Mouse (Mus musculus): ENCODE data around the gene Ptov1. TPM values are rescaled to one million over a fixed set of nuclear protein-coding genes. Genes with fewer than 3 reads are reported as not detected.
A peak's percentile ranks its signal among the peaks of the same experiment; 100 is the strongest.

The Ptov1 gene
- polyA plus RNA-seq, 1 experiment from 2014 or later: 630 TPM

DNA sequence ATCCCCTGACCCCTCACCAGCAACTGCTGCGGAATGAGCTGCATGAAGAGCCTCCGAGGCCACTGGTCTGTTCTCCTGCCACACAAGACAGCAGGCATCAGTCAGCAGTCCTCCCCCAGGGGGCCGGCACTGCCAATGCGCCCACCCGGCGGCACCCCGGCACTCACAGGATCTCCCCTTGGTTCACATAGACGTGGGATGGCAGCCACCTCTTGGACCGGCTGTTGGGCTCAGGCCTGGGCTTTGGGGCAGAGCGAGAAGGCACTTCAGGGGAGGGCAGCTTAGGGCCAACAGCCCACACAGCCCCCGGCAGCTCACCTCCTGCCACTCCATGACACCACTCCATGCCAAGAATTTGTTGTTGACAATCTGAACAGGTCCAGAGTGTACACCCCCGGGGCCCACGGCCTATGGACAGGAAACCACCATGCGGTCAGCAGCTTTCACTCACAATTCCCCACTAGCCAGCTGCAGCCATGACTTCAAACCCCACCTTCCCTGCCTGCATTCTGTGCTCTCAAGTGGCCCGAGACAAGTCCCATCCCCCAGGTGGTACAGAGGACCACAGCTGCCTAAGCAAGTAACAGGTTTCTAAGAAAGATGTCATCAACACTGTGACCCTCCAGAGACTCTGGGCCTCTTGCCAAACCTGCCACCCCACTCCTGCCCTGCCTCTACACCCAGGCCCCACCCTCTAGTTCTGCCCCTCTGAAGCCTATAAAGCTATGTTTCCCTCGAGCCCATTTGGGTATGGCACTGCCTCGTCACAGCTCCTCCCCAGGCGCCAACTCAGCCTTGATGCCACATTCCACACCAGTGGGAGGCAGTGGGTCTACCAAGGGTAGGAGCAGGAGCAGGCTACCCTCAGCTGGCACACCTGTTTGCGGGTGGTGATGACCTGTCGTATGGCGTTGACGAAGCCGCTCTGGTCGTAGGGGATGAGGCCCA lies 4.7 kb downstream of the Ptov1 start:
- ATAC-seq (ENCODE audit: low FRiP score, low read depth): no peak
- peaks cover 38% of the 10 kb centered on the region for H3K4me1 ChIP-seq
- H3K27ac ChIP-seq: no peak overlapping the region
- H3K27me3 ChIP-seq (replicated peaks): no peaks in the 10 kb centered on the region
- H3K4me3 ChIP-seq: no peak overlapping the region
- H3K36me3 ChIP-seq: peaks cover 53% of the 10 kb centered on the region
- 0 out of 2 replicates have a peak overlapping the region, but pooled peaks have one; percentile 17 for H3K9ac ChIP-seq
- no peaks in the 10 kb centered on the region for H3K9me3 ChIP-seq
- H3K4me2 ChIP-seq (replicated peaks): 0 out of 2 replicates have a peak overlapping the region, but pooled peaks have one; percentile 20
- WGBS: 90% methylated on average over 24 of the region's 24 CpGs

- Histone ChIP-seq H3K36me3 (peaks cover 58% of the 10 kb centered on the region), H3K4me1 (peaks cover 42% of the 10 kb centered on the region)
- WGBS: 85% methylated on average over 11 of the region's 11 CpGs
Observed at GRCm38 (mm10) chr7:44863982-44864494, 5.5 kb downstream of the Ptov1 start.

GRCm38 (mm10) chr7:44863210-44863609 lies 6.4 kb downstream of the Ptov1 start:
- H3K4me1 ChIP-seq: peaks cover 41% of the 10 kb centered on the region
- H3K9ac ChIP-seq: no peak overlapping the region
- no peak overlapping the region for H3K4me3 ChIP-seq
- no peaks in the 10 kb centered on the region for H3K27me3 ChIP-seq (replicated peaks)
- 90% methylated on average over 14 of the region's 14 CpGs for WGBS
- no peak for ATAC-seq (ENCODE audit: low FRiP score, low read depth)
- no peaks in the 10 kb centered on the region for H3K9me3 ChIP-seq
- H3K36me3 ChIP-seq: peaks cover 58% of the 10 kb centered on the region
- H3K4me2 ChIP-seq (replicated peaks): no peak overlapping the region
- no peak overlapping the region for H3K27ac ChIP-seq

More at GRCm38 (mm10) chr7:44863982-44864494, 5.5 kb downstream of the Ptov1 start:
- no peak overlapping the region for H3K9ac ChIP-seq
- no peak overlapping the region for H3K4me3 ChIP-seq
- no peak overlapping the region for H3K27ac ChIP-seq
- H3K27me3 ChIP-seq (replicated peaks): no peaks in the 10 kb centered on the region
- H3K4me2 ChIP-seq (replicated peaks): no peak overlapping the region
- H3K9me3 ChIP-seq: no peaks in the 10 kb centered on the region
- ATAC-seq (ENCODE audit: low FRiP score, low read depth): no peak

DNA sequence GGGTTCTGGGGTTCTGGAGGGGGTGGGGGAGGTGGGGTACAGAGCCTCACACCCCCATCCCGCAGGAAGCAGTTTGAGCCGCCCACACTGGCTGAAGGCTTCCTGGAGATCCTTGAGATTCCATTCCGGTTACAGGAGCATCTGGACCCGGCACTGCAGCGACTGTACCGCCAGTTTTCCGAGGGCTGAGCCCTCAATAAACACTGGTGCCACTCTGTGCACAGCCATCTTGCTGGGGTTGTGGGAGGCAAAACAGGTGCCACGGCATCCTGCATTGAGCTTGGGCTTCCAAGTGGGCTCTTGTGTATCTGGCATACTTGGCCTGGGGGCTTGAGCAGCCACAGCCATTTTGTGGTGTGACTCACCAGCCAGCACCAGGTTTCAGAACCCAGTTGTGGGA lies 7.2 kb downstream of the Ptov1 start:
- no peak for ATAC-seq (ENCODE audit: low FRiP score, low read depth)
- 89% methylated on average over 8 of the region's 8 CpGs for WGBS
- Histone ChIP-seq H3K27me3 (replicated peaks) (no peaks in the 10 kb centered on the region), H3K27ac (no peak overlapping the region), H3K36me3 (peaks cover 58% of the 10 kb centered on the region), H3K4me2 (replicated peaks) (no peak overlapping the region), H3K9me3 (no peaks in the 10 kb centered on the region), H3K4me1 (peaks cover 40% of the 10 kb centered on the region), H3K9ac (no peak overlapping the region), H3K4me3 (no peak overlapping the region)

DNA sequence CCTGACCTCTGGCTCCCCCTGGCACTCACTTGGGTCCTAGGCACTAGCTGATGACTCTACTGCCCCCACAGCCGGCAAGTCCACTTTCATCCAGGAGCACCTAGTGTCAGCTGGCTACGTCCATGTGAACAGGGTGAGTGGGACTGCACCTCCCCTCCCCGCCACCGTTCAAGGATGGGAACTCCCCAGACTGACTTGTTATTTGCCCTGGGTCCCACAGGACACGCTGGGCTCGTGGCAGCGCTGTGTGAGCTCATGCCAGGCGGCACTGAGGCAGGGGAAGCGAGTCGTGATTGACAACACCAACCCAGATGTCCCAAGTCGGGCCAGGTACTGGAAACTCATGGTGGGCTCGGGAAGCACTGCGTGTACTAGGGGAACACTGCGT lies 8.2 kb downstream of the Ptov1 start:
- no peaks in the 10 kb centered on the region for H3K9me3 ChIP-seq
- H3K27ac ChIP-seq: no peak overlapping the region
- peaks cover 52% of the 10 kb centered on the region for H3K36me3 ChIP-seq
- H3K4me3 ChIP-seq: no peak overlapping the region
- H3K9ac ChIP-seq: no peak overlapping the region
- peaks cover 33% of the 10 kb centered on the region for H3K4me1 ChIP-seq
- 84% methylated on average over 14 of the region's 14 CpGs for WGBS
- no peak for ATAC-seq (ENCODE audit: low FRiP score, low read depth)
- H3K4me2 ChIP-seq (replicated peaks): no peak overlapping the region
- no peaks in the 10 kb centered on the region for H3K27me3 ChIP-seq (replicated peaks)

GRCm38 (mm10) chr7:44860576-44861428 lies 8.8 kb downstream of the Ptov1 start:
- H3K9me3 ChIP-seq: no peaks in the 10 kb centered on the region
- peaks cover 52% of the 10 kb centered on the region for H3K36me3 ChIP-seq
- no peak overlapping the region for H3K27ac ChIP-seq
- ATAC-seq (ENCODE audit: low FRiP score, low read depth): 0 out of 2 replicates have a peak, but pooled peaks have one; percentile 18
- no peaks in the 10 kb centered on the region for H3K27me3 ChIP-seq (replicated peaks)
- H3K4me1 ChIP-seq: peaks cover 29% of the 10 kb centered on the region
- no peak overlapping the region for H3K4me2 ChIP-seq (replicated peaks)
- no peak overlapping the region for H3K4me3 ChIP-seq
- H3K9ac ChIP-seq: 0 out of 2 replicates have a peak overlapping the region, but pooled peaks have one; percentile 9
- 66% methylated on average over 22 of the region's 22 CpGs for WGBS

GRCm38 (mm10) chr7:44859896-44860295 lies 9.7 kb downstream of the Ptov1 start:
- H3K27ac ChIP-seq: no peak overlapping the region
- peaks cover 43% of the 10 kb centered on the region for H3K36me3 ChIP-seq
- H3K9me3 ChIP-seq: no peaks in the 10 kb centered on the region
- no peak overlapping the region for H3K9ac ChIP-seq
- no peak for ATAC-seq (ENCODE audit: low FRiP score, low read depth)
- H3K4me3 ChIP-seq: no peak overlapping the region
- peaks cover 26% of the 10 kb centered on the region for H3K4me1 ChIP-seq
- no peaks in the 10 kb centered on the region for H3K27me3 ChIP-seq (replicated peaks)
- 93% methylated on average over 11 of the region's 11 CpGs for WGBS
- H3K4me2 ChIP-seq (replicated peaks): no peak overlapping the region

DNA sequence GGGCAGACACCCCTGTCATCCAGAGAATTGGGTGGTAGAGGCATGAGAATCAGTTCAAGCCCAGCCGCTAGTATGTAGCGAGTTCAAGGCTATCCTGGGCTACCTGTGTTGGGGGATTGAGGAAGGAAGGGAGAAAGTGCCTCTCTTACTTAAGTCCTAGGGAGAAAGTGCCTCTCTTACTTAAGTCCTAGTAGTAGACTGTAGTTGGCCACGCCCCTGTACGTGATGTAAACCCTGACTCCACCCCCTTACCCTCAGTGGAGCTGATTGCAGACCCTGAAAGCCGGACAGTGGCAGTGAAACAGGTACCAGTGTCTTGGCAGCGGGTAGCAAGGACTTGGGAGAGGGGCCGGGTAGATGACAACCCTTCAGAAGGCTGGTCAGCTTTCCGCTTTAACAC lies 11.7 kb downstream of the Ptov1 start:
- Histone ChIP-seq H3K4me2 (replicated peaks) (peak overlapping the region; percentile 87), H3K9ac (peak overlapping the region; percentile 85), H3K36me3 (peaks cover 27% of the 10 kb centered on the region), H3K9me3 (no peaks in the 10 kb centered on the region), H3K27me3 (replicated peaks) (no peaks in the 10 kb centered on the region), H3K4me3 (peak overlapping the region; percentile 77), H3K27ac (no peak overlapping the region), H3K4me1 (peaks cover 46% of the 10 kb centered on the region)
- ATAC-seq (ENCODE audit: low FRiP score, low read depth): no peak
- 28% methylated on average over 8 of the region's 8 CpGs for WGBS

DNA sequence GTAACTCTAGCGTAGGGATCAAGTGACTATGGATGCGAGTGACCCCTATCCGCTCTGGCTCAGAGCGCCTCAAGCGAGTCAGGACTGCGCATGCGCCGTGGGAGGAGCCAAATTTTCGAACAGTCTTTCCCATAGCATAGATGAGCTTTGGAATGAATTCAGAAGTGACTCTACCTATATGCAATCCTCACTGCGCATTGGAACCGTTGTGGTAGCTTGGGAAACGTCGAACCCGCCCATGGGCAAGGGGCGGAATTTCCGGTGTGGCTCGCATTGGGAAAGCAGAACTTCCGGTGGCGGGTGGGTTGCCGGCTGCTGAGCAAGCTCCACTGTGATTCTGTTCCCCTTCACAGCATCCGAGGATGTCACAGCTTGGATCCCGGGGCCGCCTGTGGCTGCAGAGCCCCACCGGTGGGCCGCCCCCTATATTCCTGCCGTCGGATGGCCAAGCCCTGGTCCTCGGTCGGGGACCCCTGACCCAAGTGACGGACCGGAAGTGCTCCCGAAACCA lies 12.5 kb downstream of the Ptov1 start, which contains the start of gene Pnkp:
TSS of gene Pnkp (plus strand) at position 98 of the 511 bp plus-strand sequence.
- Histone ChIP-seq H3K4me3 (peak within 1 kb of the TSS; percentile 77), H3K9ac (peak within 1 kb of the TSS; percentile 85), H3K27me3 (replicated peaks) (no peaks in the 10 kb centered on the region), H3K4me2 (replicated peaks) (peak within 1 kb of the TSS; percentile 87), H3K4me1 (peaks cover 49% of the 10 kb centered on the region), H3K36me3 (peaks cover 24% of the 10 kb centered on the region), H3K27ac (peak within 1 kb of the TSS; percentile 82), H3K9me3 (no peaks in the 10 kb centered on the region)
- WGBS: under 1% methylated on average over 32 of the region's 32 CpGs
- ATAC-seq (ENCODE audit: low FRiP score, low read depth): peak; percentile 10

DNA sequence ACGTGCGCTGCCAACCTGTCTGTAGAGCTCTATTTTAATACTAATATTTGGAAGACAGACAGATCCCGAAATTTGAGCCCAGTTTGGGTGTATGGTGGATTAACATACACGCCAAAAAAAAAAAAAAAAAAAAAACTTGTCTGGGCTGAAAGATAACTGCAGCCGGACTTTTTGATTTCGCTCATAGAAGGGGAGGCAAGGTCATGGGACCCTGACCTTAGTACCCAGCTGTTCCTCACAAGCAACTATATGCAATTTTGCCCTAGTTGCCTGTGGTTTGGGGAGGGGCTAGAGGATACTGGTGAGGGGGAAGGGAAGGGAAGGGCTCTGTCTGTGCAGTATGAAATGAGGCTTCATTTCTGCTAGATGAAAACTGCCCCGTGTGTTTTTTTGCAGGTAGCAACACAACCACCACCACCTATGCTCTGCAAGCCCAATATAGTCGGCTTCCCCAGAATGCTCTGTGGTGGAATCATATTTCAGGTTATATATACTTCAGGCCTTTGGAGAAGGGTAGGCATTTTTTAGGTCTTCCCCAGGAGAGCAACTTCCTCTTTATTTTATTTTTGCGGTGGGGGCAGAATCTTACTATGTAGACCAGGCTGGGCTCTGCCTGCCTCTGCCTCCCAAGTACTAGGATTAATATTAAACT lies 13.2 kb downstream of the Ptov1 start:
- H3K4me3 ChIP-seq: peak overlapping the region; percentile 77; the same call in 1 of the 2 replicates
- H3K4me2 ChIP-seq (replicated peaks): peak overlapping the region; percentile 87
- H3K9me3 ChIP-seq: no peaks in the 10 kb centered on the region
- H3K36me3 ChIP-seq: peaks cover 17% of the 10 kb centered on the region
- no peaks in the 10 kb centered on the region for H3K27me3 ChIP-seq (replicated peaks)
- H3K4me1 ChIP-seq: peaks cover 51% of the 10 kb centered on the region
- ATAC-seq (ENCODE audit: low FRiP score, low read depth): no peak
- H3K9ac ChIP-seq: peak overlapping the region; percentile 85; the same call in 1 of the 2 replicates
- 68% methylated on average over 9 of the region's 9 CpGs for WGBS
- peak overlapping the region; percentile 8; the same call in 1 of the 2 replicates for H3K27ac ChIP-seq

GRCm38 (mm10) chr7:44855036-44855435 lies 14.6 kb downstream of the Ptov1 start:
- no peak for ATAC-seq (ENCODE audit: low FRiP score, low read depth)
- peak overlapping the region; percentile 80 for H3K27ac ChIP-seq
- H3K9ac ChIP-seq: peak overlapping the region; percentile 72; the same call in 1 of the 2 replicates
- no peaks in the 10 kb centered on the region for H3K27me3 ChIP-seq (replicated peaks)
- peaks cover 15% of the 10 kb centered on the region; the same call in 1 of the 2 replicates for H3K36me3 ChIP-seq
- peak overlapping the region; percentile 87 for H3K4me2 ChIP-seq (replicated peaks)
- peaks cover 63% of the 10 kb centered on the region for H3K4me1 ChIP-seq
- H3K9me3 ChIP-seq: no peaks in the 10 kb centered on the region
- peak overlapping the region; percentile 47 for H3K4me3 ChIP-seq
- WGBS: 38% methylated on average over 10 of the region's 10 CpGs
